Mouse (Mus musculus) kidney, adult 9 months (tissue): ENCODE measurements around the gene Dynll1.

Experiments used
- DNase-seq: peaks from one replicate; pipeline ENCODE4 v3.0.0; 2022

The Dynll1 gene

DNA sequence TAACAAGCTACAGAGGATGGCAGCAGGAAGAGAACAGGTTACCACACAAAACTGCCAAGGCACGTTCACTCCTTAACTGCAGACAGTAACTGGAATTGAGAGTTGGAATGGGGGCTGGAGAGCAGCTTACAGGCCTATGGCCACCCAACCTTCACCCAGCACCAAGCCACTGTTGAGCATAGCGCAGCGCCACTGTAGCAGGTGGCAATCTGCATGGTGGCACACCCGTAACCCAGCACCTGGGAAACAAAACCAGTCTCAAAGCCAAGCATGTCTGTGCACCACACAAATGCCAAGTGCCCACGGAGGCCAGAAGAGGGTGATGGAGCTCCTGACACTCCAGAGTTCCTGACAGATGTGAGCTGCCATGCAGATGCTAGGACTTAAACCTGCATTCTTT lies 34.5 kb downstream of the Dynll1 start:
- DNase-seq, result no peak

DNA sequence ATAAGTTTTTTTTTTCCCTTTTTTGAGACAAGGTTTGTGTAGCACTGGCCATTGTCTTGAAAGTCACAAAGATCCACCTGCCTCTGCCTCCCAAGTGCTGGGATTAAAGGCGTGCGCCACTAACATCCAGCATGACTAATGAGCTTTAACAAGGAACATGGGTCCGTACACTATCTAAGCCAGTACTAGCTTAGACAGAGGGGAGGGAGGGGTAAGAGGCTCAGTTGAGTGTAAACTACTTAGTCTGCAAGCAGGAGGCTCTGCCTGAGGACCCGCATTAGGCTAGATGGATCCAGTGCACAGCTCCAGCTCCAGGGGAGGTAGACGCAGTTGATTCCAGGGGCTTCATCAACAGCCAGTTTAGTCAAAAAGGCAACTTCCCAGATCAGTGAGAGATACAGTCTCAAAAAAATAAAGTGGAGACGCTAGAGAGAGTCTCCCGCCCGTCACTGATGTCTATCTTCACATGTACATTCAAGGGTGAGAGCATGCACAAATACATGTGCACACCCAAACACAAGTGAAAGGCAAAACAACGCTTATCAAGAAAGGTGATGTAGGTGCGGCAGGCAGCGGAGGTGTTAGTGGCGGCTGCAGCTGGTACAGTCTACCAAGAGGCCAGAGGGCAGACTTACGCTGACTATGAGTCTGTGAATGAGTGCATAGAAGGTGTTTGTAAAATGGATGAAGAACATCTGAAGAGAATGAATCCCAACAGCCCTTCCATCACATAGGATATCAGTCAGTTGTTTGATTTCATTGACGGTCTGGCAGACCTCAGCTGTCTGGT lies 38.1 kb downstream of the Dynll1 start:
- no peak for DNase-seq

GRCm38 (mm10) chr5:115261880-115262279 lies 38.9 kb downstream of the Dynll1 start:
- no peak for DNase-seq

DNA sequence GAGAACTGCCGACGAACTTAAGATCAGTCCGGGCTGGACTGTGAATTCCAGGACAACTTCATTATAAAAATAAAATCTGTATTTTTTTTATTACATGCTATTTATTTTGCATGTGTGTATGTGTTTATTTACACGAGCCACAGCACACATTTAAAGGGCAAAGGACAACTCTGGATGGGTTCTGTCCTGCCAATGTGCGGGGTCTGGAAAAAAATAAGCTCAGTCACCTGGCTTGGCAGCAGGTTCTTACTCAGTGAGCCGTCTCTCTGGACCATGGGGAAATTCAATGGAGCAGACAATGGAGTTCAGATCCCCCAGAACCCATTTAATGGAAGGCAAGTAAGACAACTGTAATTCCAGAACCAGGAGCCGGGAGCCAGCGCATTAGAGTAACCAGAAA lies 39.7 kb downstream of the Dynll1 start:
- peak; percentile 33 for DNase-seq

- DNase-seq, result no peak
These were observed 40.4 kb downstream of the Dynll1 start for GRCm38 (mm10) chr5:115260356-115260755.

DNA sequence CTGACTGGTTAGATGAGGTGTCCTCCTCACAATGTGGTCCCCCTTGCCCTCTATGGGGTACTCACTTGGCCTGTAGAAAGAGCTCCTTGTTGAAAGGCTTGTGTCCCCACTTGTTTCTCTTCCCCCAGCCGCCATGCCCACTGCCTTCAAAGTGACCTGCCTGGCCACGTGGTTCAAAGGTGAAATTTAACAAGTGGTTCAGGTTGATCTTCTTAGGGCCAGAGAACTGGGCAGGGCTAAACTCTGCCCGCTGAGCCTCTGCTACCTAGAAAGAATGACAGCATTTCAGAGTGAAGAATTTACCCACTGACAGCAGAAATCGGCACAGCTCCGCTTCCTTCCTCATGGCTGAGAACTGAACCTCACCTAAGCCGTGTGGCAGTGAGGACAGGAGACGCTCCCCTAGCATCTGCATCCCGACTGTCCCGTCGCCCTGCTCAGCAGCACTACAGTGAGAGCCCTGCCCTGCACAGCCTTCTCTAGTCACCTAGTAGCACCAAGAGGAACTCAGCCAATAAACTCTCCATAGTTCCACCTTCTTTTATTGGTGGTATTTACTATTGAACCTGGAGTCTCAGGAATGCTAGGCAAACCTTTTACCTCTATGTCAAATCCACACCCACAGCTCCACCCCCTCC lies 43.8 kb downstream of the Dynll1 start:
- DNase-seq, result peak; percentile 60

- peak; percentile 58 for DNase-seq
These were observed 45.3 kb downstream of the Dynll1 start for GRCm38 (mm10) chr5:115255472-115255871.
